Mouse (Mus musculus): ENCODE results near the gene Rps28.

DNA sequence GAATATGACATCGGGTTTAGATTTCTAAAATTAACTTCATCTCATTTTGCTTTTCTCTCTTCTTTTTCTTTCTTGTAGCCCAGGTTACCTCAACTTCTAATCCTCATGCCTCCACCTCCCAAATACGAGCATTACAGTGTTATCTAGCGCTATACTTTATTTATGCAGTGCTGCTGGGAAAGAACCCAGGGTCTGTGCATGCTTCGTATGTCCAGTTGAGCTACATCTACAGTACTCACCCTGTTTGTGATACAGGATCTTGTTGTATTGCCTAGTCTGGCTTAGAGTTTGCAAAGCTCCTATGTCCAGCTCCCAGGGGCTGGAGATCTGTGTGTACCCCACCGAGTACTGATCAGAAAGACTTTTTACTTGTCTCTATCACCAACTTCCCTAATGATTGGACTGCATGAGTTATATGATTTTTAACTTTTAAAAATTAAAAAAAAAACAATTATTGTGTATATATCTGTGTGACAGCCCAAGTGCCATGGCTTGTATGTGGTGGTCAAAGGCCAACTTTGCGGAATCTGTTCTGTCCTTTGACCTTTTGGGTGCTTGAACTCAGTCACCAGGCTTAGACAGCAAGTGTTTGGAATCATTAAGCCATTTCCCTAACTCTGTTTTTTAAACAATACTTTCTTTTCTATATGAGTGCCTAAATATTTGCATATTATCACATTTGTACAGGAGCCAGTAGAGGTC lies 50.3 kb downstream of the Rps28 start:
- TF ChIP-seq ZC3H11A (IDR thresholded peaks at IDR 0.05; ENCODE audit: borderline replicate concordance, low read depth, low read length) (no peak), CHD2 (IDR thresholded peaks at IDR 0.05; ENCODE audit: low read depth, low read length) (no peak), ZNF384 (IDR thresholded peaks at IDR 0.05; ENCODE audit: low read depth, low read length) (no peak)
